Mouse (Mus musculus) urinary bladder, adult 18-20 months (tissue): Measurements from ENCODE around the gene E2f7.
A peak's percentile ranks its signal among the peaks of the same experiment; 100 is the strongest.

ENCODE experiments used
- DNase-seq, 2 experiments: peaks; one replicate each; pipeline ENCODE4 v3.0.0; 2022; ENCODE audit warnings: low spot score in 2 of 2, mixed read lengths in 2 of 2

Gene E2f7

GRCm38 (mm10) chr10:110773878-110774277 is 28.6 kb downstream of the E2f7 start:
- no peak for DNase-seq

- no peak for DNase-seq
Measured at GRCm38 (mm10) chr10:110781772-110782171, 36.5 kb downstream of the E2f7 start.

- no peak for DNase-seq
Measured at GRCm38 (mm10) chr10:110782655-110783054, 37.4 kb downstream of the E2f7 start.

- DNase-seq: no peak
Measured at GRCm38 (mm10) chr10:110788049-110788752, 43.0 kb downstream of the E2f7 start.

- no peak for DNase-seq
Measured at GRCm38 (mm10) chr10:110789683-110790082, 44.4 kb downstream of the E2f7 start.

- DNase-seq: no peak
Measured at GRCm38 (mm10) chr10:110793150-110793787, 48.0 kb downstream of the E2f7 start.

- DNase-seq: peak in 1 of 2 experiments; percentile 13
Measured at GRCm38 (mm10) chr10:110794564-110795205, 49.4 kb downstream of the E2f7 start.

- DNase-seq: no peak
Measured at GRCm38 (mm10) chr10:110795206-110795796, 50.1 kb downstream of the E2f7 start.

- no peak for DNase-seq
Measured at GRCm38 (mm10) chr10:110801296-110801695, 56.1 kb downstream of the E2f7 start.

GRCm38 (mm10) chr10:110804279-110805024 is 59.2 kb downstream of the E2f7 start:
- DNase-seq: no peak

- no peak for DNase-seq
Measured at GRCm38 (mm10) chr10:110805025-110805740, 59.9 kb downstream of the E2f7 start.

GRCm38 (mm10) chr10:110806471-110806870 is 61.2 kb downstream of the E2f7 start:
- DNase-seq: no peak

- no peak for DNase-seq
Measured at GRCm38 (mm10) chr10:110810528-110810927, 65.3 kb downstream of the E2f7 start.

GRCm38 (mm10) chr10:110811209-110811861 is 66.1 kb downstream of the E2f7 start:
- DNase-seq: no peak

GRCm38 (mm10) chr10:110811862-110812225 is 66.6 kb downstream of the E2f7 start:
- no peak for DNase-seq

GRCm38 (mm10) chr10:110821139-110821538 is 75.9 kb downstream of the E2f7 start:
- no peak for DNase-seq

GRCm38 (mm10) chr10:110821692-110822091 is 76.5 kb downstream of the E2f7 start:
- no peak for DNase-seq

GRCm38 (mm10) chr10:110832336-110832735 is 87.1 kb downstream of the E2f7 start:
- DNase-seq: no peak

GRCm38 (mm10) chr10:110835115-110835806 is 90.0 kb downstream of the E2f7 start:
- DNase-seq: no peak
